Mouse (Mus musculus) G1E (cell line): Measurements from ENCODE around the gene Pipox.

Experiments
- CTCF ChIP-seq: IDR thresholded peaks from 2 replicates; pipeline ENCODE4 v1.5.1; 2012; ENCODE audit warnings: low read depth, low read length, inconsistent platforms, mixed read lengths
- TAL1 ChIP-seq: conservative IDR thresholded peaks from 2 replicates; pipeline ENCODE4 v1.6.1; 2012; ENCODE audit warnings: low read depth, low read length, inconsistent platforms, mixed read lengths

- TF ChIP-seq CTCF = no peak
- TF ChIP-seq TAL1 = no peak
Observed at GRCm38 (mm10) chr11:77852195-77852594, 41.7 kb downstream of the Pipox start.
